Mouse (Mus musculus) gastrocnemius, postnatal 14 days (tissue): ENCODE results near the gene Ninj2. TPM values are rescaled to one million over a fixed set of nuclear protein-coding genes. Genes with fewer than 3 reads are reported as not detected.
A peak's percentile ranks its signal among the peaks of the same experiment; 100 is the strongest.

Source experiments
- DNase-seq: peaks from one replicate; pipeline ENCODE4 v3.0.0; 2021; ENCODE audit warnings: mixed read lengths
- intact Hi-C: fragments of 180-260 bp; cut with DNase I; formaldehyde crosslinking; loops from one replicate; pipeline ENCODE4 v1.15.1; 2025; ENCODE audit warnings: low total_unique reads
- total RNA-seq, 2 experiments: library from RNA; stranded (reverse); gene quantifications; 2 replicates each; pipeline ENCODE4 v1.2.3; 2021

Ninj2 gene
- total RNA-seq, 2 experiments from 2014 or later: not detected

GRCm38 (mm10) chr6:120189287-120189686 lies 96.1 kb downstream of the Ninj2 start:
- intact Hi-C loops: no loop called here
- no peak for DNase-seq

- no peak for DNase-seq
- intact Hi-C loops: loop anchor here (10.0 kb wide), 3 partner anchors 156 to 696 kb away; partner anchors contain the start of gene Wnk1
Observed at GRCm38 (mm10) chr6:120190365-120190764, 97.2 kb downstream of the Ninj2 start.

GRCm38 (mm10) chr6:120190912-120191311 lies 97.8 kb downstream of the Ninj2 start:
- DNase-seq: peak; percentile 42
- intact Hi-C loops: loop anchor here (10.0 kb wide), 3 partner anchors 156 to 696 kb away; partner anchors contain the start of gene Wnk1

- intact Hi-C loops: loop anchor here (10.0 kb wide), 3 partner anchors 157 to 697 kb away; partner anchors contain the start of gene Wnk1
- DNase-seq: no peak
Observed at GRCm38 (mm10) chr6:120191396-120192170, 98.4 kb downstream of the Ninj2 start.

GRCm38 (mm10) chr6:120192211-120192870 lies 99.2 kb downstream of the Ninj2 start:
- intact Hi-C loops: loop anchor here (10.0 kb wide), 3 partner anchors 158 to 698 kb away; partner anchors contain the start of gene Wnk1
- peak; percentile 90 for DNase-seq

GRCm38 (mm10) chr6:120193174-120193573 lies 100.0 kb downstream of the Ninj2 start:
- intact Hi-C loops: loop anchor here (10.0 kb wide), 3 partner anchors 158 to 698 kb away; partner anchors contain the start of gene Wnk1

GRCm38 (mm10) chr6:120193793-120194192 lies 100.6 kb downstream of the Ninj2 start:
- DNase-seq: no peak
- intact Hi-C loops: loop anchor here (10.0 kb wide), 3 partner anchors 159 to 699 kb away; partner anchors contain the start of gene Wnk1

More at GRCm38 (mm10) chr6:120193174-120193573, 100.0 kb downstream of the Ninj2 start:
- peak; percentile 87 for DNase-seq

GRCm38 (mm10) chr6:120194305-120194704 lies 101.2 kb downstream of the Ninj2 start:
- DNase-seq: no peak
- intact Hi-C loops: loop anchor here (10.0 kb wide), 3 partner anchors 160 to 700 kb away; partner anchors contain the start of gene Wnk1

GRCm38 (mm10) chr6:120194963-120195362 lies 101.8 kb downstream of the Ninj2 start:
- peak; percentile 65 for DNase-seq
- intact Hi-C loops: loop anchor here (5.0 to 10.0 kb wide), 4 partner anchors 160 to 700 kb away; partner anchors contain the start of gene Wnk1

GRCm38 (mm10) chr6:120196837-120197236 lies 103.7 kb downstream of the Ninj2 start:
- intact Hi-C loops: loop anchor here (5.0 to 10.0 kb wide), 4 partner anchors 162 to 702 kb away; partner anchors contain the start of gene Wnk1
- no peak for DNase-seq

GRCm38 (mm10) chr6:120197964-120198363 lies 104.8 kb downstream of the Ninj2 start:
- peak; percentile 72 for DNase-seq
- intact Hi-C loops: loop anchor here (5.0 to 10.0 kb wide), 4 partner anchors 163 to 703 kb away; partner anchors contain the start of gene Wnk1

GRCm38 (mm10) chr6:120199638-120200394 lies 106.7 kb downstream of the Ninj2 start:
- DNase-seq: no peak
- intact Hi-C loops: loop anchor here (5.0 to 10.0 kb wide), 5 partner anchors 165 to 705 kb away; partner anchors contain the start of gene Wnk1

GRCm38 (mm10) chr6:120201956-120202355 lies 108.8 kb downstream of the Ninj2 start:
- intact Hi-C loops: loop anchor here (5.0 kb wide), 1 partner anchor 410 kb away; no protein-coding TSS in a partner anchor

GRCm38 (mm10) chr6:120202406-120202805 lies 109.3 kb downstream of the Ninj2 start:
- intact Hi-C loops: loop anchor here (5.0 kb wide), 1 partner anchor 410 kb away; no protein-coding TSS in a partner anchor
- DNase-seq: no peak

More at GRCm38 (mm10) chr6:120201956-120202355, 108.8 kb downstream of the Ninj2 start:
- no peak for DNase-seq

- intact Hi-C loops: no loop called here
- DNase-seq: no peak
Observed at GRCm38 (mm10) chr6:120206586-120206985, 113.4 kb downstream of the Ninj2 start.

- DNase-seq: no peak
- intact Hi-C loops: no loop called here
Observed at GRCm38 (mm10) chr6:120211536-120211935, 118.4 kb downstream of the Ninj2 start.

- DNase-seq: no peak
- intact Hi-C loops: no loop called here
Observed at GRCm38 (mm10) chr6:120216702-120217101, 123.6 kb downstream of the Ninj2 start.

- DNase-seq: no peak
- intact Hi-C loops: no loop called here
Observed at GRCm38 (mm10) chr6:120219281-120219680, 126.1 kb downstream of the Ninj2 start.

GRCm38 (mm10) chr6:120222669-120223068 lies 129.5 kb downstream of the Ninj2 start:
- DNase-seq: peak; percentile 68
- intact Hi-C loops: loop anchor here (2.0 to 5.0 kb wide), 2 partner anchors 75 to 102 kb away; no protein-coding TSS in a partner anchor
